Comparison of ENCODE assay signal across 31 mouse cellular contexts in the genomic region with DNA sequence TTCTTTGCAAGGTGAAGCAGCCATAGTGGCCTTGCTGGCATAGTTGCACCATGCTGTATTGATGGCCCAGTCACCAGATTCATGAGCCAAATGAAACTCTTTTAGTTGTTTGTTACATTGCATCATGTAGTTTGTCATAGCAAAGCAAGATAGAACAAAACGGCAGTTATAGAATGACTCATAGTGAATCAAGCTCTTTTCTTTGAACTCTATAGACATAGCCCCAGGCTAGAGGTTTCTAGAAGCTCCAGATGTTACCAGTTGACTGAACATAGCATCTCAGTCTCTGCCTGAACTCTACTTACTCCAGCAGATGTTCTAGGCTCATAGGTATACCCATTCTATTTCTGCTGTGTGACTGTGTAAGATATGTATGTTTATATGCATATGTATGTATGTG. TPM values are rescaled to one million over a fixed set of nuclear protein-coding genes. Genes with fewer than 3 reads are reported as not detected.
"Had no signal": no experiment of that assay in that cellular context is flagged by ENCODE, and none has a peak within 500 bp of the region (broad histone marks: within the 10 kb centered on the region; RNA-seq: fewer than 3 reads in every experiment).

No protein-coding gene starts in this region.

- H3K9me3 ChIP-seq: embryonic facial prominence, embryonic 10.5 days; embryonic facial prominence, embryonic 12.5 days; embryonic facial prominence, embryonic 13.5 days; embryonic facial prominence, embryonic 15.5 days; forebrain, embryonic 10.5 days; forebrain, embryonic 12.5 days; forebrain, embryonic 13.5 days; forebrain, embryonic 15.5 days; heart, embryonic 10.5 days had no signal

- H3K9ac ChIP-seq: embryonic facial prominence, embryonic 12.5 days; embryonic facial prominence, embryonic 13.5 days; embryonic facial prominence, embryonic 15.5 days; forebrain, embryonic 12.5 days; forebrain, embryonic 13.5 days; forebrain, embryonic 15.5 days; forebrain, postnatal 0 days had no signal

- DNase-seq: cerebellum, adult 9-11 months; cerebellum, postnatal 10 days; cerebellum, postnatal 14 days; cerebellum, postnatal 25 days; cerebellum, postnatal 36 days; embryo, embryonic 11 days; forebrain, postnatal 0 days; gastrocnemius, adult 2 months; gastrocnemius, postnatal 14 days; gastrocnemius, postnatal 25 days; gastrocnemius, postnatal 36 days; heart, adult 11 months; heart, adult 18-20 months; heart, adult 2 months had no signal

- H3K4me1 ChIP-seq: embryonic facial prominence, embryonic 10.5 days; embryonic facial prominence, embryonic 12.5 days; embryonic facial prominence, embryonic 13.5 days; embryonic facial prominence, embryonic 15.5 days; forebrain, embryonic 10.5 days; forebrain, embryonic 12.5 days; forebrain, embryonic 13.5 days; forebrain, embryonic 15.5 days; heart, embryonic 10.5 days had no signal

- H3K4me2 ChIP-seq: embryonic facial prominence, embryonic 12.5 days; embryonic facial prominence, embryonic 13.5 days; embryonic facial prominence, embryonic 15.5 days; forebrain, embryonic 12.5 days; forebrain, embryonic 13.5 days; forebrain, embryonic 15.5 days had no signal

- H3K4me3 ChIP-seq: embryonic facial prominence, embryonic 10.5 days; embryonic facial prominence, embryonic 12.5 days; embryonic facial prominence, embryonic 13.5 days; embryonic facial prominence, embryonic 15.5 days; erythroblast, embryonic 14.5 days; forebrain, embryonic 10.5 days; forebrain, embryonic 12.5 days; forebrain, embryonic 13.5 days; forebrain, embryonic 15.5 days; gastrocnemius, adult 2 months; heart, adult 2 months; heart, embryonic 10.5 days had no signal

- H3K27me3 ChIP-seq: embryonic facial prominence, embryonic 12.5 days; embryonic facial prominence, embryonic 13.5 days; embryonic facial prominence, embryonic 15.5 days; forebrain, embryonic 12.5 days; forebrain, embryonic 13.5 days; forebrain, embryonic 15.5 days had no signal

- H3K27ac ChIP-seq: embryonic facial prominence, embryonic 10.5 days; embryonic facial prominence, embryonic 12.5 days; embryonic facial prominence, embryonic 13.5 days; embryonic facial prominence, embryonic 15.5 days; forebrain, embryonic 10.5 days; forebrain, embryonic 12.5 days; forebrain, embryonic 13.5 days; forebrain, embryonic 15.5 days; gastrocnemius, adult 2 months; heart, adult 2 months; heart, embryonic 10.5 days had no signal

- H3K36me3 ChIP-seq: embryonic facial prominence, embryonic 10.5 days; embryonic facial prominence, embryonic 12.5 days; embryonic facial prominence, embryonic 13.5 days; embryonic facial prominence, embryonic 15.5 days; forebrain, embryonic 10.5 days; forebrain, embryonic 12.5 days; forebrain, embryonic 15.5 days; heart, embryonic 10.5 days had no signal

RNA-seq across cellular contexts. Expression of gene Marco, which starts 31.1 kb away (rescaled TPM):
- total RNA-seq: forebrain, postnatal 0 days; gastrocnemius, adult 18-20 months; gastrocnemius, adult 2 months; gastrocnemius, adult 8-10 months; gastrocnemius, postnatal 14 days; granulocyte monocyte progenitor cell, adult 5-6 weeks had no signal
- polyA plus RNA-seq: cortical plate, adult 2 months; embryonic facial prominence, embryonic 10.5 days; embryonic facial prominence, embryonic 13.5 days; embryonic facial prominence, embryonic 14.5 days; embryonic facial prominence, embryonic 15.5 days; forebrain, embryonic 10.5 days; forebrain, embryonic 13.5 days; forebrain, embryonic 14.5 days; forebrain, postnatal 0 days; frontal cortex, adult 2 months; heart, embryonic 10.5 days had no signal
